Mouse (Mus musculus) neural tube, embryonic 10.5 days (tissue): ENCODE data around the gene Rft1.

Source experiments
- DNase-seq: peaks from one replicate; pipeline ENCODE4 v3.0.0-alpha.2; 2017; ENCODE audit warnings: low spot score; ENCODE audit errors: extremely low spot score

The Rft1 gene

GRCm38 (mm10) chr14:30630811-30631576 is 23.2 kb upstream of the Rft1 start:
- DNase-seq = no peak

- DNase-seq = no peak
Measured at GRCm38 (mm10) chr14:30631834-30632233, 22.3 kb upstream of the Rft1 start.

DNA sequence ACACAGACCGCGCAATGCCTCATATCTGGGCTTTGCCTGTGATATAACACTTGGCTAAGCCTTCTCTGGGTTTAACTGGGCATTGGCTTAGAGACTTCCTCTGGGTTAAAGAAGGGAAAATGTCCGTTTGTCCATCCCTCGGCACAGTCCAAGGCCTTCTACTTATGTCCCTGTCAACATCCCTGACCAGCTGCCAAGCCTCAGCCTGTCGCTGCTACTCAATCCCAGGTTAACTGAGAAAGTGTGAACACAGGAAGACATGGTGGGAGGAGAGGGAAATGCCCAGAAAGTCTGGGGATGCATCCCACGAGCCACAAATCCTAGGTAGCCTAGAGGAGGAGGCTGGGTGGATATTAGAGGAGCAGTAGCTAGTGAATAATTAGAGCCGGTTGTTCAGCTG is 20.5 kb upstream of the Rft1 start:
- no peak for DNase-seq

DNA sequence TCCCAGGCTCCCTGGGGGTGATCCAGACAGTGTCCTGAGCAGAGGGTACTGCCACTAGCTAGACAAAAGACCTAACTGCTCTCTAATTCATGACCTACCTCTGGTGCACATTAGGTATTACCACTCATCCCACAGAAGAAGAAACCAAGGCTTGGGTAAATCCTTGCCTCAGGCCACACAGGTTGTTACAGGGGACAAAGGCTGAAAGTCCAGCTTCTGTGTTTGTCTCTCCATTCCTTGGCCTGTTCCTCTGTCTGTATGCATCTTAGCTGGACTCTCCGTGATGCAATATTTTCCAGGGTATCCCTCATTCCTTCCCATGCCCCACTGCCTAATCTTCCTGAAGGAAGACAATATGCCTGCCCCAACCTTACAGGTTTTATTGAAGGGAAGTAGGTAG is 19.7 kb upstream of the Rft1 start:
- DNase-seq = no peak

DNA sequence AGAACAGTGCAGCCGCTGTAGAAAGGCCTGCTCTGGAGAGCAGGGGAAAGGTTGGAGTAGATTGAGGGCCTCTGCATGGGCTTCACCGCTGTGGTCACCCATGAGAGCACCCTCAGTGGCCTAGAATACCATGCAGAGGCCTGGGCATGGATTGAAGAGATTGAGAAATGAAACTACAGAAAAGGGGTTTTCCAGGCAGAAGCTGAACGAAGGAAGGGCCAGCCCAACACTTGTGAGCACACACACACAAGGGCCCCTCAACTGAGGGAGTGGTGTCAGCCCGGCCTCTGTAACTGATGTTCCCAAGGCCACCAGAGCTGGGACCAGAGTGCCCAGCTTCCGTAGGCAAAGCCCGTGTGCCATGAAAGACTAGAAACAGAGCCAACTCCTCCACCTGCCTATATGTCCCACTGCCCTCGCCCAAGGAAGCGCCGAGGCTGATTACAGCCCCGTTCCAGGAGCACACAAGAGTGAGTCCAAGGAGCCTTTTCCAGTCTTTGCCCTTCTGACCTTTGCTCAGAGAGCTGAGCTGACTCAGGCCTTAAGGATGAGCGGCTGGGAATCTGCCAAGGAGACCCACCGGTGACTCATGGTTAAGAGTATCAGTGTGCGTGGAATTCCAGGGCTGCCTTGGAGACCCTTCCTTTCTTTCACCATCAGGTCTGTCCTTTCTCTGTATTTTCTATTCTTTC is 18.8 kb upstream of the Rft1 start:
- DNase-seq = no peak

DNA sequence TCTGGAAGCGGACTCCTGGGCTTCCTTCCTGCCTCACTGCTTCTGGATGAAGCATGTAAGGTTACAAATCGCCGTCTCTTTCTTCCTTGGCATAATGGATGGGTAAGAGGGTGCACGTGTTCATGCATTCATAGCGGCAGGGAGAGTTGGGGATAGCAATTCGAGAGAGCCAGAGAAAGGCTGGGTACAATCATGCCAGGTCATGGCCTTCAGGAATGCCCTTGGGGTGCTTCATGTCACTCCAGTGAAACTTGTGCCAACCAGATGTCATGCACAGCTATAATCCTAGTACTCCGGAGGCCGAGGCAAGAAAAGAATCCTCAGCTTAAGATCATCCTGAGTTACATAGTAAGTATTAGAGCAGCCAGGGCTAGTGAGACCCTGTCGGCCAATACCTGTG is 17.7 kb upstream of the Rft1 start:
- DNase-seq = no peak

GRCm38 (mm10) chr14:30637087-30637486 is 17.1 kb upstream of the Rft1 start:
- DNase-seq = no peak

DNA sequence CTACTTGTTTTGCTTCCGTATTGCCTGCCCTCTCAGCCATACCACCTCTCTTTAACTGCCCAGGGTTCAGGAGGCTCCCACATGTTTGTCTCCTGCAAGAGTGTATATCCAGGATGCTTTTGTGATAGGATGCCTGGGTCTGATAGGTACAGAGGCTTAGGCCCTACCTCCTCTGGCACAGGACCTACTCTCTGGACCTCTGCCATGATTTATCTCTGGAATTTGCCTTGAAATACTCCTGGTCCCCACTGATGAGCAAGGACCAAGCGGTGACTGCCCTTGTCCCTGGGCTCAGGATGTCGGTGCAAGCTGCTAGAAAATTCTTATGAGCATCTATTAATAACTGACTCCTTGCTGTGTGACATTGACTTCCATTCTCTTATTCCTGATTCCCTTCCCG is 16.2 kb upstream of the Rft1 start:
- DNase-seq = no peak

GRCm38 (mm10) chr14:30638686-30639085 is 15.5 kb upstream of the Rft1 start:
- DNase-seq = no peak

- no peak for DNase-seq
Measured at GRCm38 (mm10) chr14:30641748-30642147, 12.4 kb upstream of the Rft1 start.

DNA sequence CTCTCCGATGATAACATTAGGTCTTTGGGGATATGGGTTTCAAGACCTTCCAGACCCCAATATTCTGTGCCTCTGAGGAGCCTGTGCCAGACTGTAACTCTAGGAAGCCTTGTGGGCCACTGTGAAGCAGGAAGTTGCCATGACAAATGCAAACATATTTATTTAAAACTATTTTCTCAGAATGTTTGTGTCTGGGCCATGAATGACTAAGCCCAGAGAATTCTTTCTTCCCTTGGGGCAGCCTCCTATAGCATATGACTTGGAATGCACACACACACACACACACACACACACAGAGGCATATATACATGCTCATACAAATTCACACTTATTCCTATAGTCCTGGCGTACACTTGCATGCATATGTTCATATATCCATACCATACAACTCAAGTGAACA is 10.1 kb upstream of the Rft1 start:
- no peak for DNase-seq

- DNase-seq = no peak
Measured at GRCm38 (mm10) chr14:30645066-30645465, 9.1 kb upstream of the Rft1 start.

- no peak for DNase-seq
Measured at GRCm38 (mm10) chr14:30646486-30646885, 7.7 kb upstream of the Rft1 start.

DNA sequence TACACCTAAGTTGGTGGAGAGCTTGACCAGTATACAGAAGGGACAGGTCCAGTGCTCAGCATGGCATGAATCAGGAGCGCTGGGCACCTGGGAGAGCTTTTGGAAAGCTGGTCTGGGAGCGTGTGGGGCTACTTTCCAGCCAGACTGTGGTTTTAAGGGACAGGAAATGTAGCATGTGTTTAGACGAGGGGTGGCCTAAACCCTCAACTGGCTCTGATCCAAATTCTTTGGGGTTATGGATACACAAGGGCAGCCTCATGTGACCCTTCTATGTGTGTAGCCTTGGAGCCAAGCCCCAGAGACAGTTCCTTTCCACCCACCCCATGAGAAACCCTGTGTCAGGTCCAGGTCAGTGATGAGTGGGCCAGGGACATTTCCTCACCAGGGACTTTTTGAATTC is 5.7 kb upstream of the Rft1 start:
- no peak for DNase-seq

GRCm38 (mm10) chr14:30649745-30650144 is 4.4 kb upstream of the Rft1 start:
- DNase-seq = no peak

- DNase-seq = no peak
Measured at GRCm38 (mm10) chr14:30650969-30651368, 3.2 kb upstream of the Rft1 start.

DNA sequence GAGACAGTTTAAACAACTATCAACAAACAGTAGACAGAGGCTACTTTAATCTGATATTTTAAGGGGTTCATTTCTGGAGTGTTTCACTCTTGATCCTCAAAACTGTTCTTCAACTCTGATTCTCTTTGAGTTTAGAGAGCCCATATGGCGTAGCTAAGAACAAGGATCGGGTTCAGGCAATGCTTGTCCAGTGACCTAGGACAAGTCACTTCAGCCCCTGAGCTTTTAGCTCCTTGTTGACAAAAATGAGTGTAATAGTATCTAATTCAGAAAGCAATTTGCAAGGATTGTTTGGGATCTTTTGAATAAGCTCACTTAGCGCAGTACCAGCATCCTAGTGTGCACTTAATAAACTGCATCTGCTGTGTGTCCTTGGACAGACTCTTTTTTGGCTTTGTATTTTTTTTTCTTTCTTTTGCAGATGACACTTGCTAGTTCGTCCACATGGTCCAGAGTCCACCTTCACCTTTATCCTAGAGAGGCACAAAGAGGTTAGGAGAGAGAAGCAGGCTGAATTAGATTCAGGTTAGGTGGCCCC is 600 bp downstream of the Rft1 start:
- DNase-seq = no peak

GRCm38 (mm10) chr14:30655531-30655930 is 1.4 kb downstream of the Rft1 start:
- no peak for DNase-seq

DNA sequence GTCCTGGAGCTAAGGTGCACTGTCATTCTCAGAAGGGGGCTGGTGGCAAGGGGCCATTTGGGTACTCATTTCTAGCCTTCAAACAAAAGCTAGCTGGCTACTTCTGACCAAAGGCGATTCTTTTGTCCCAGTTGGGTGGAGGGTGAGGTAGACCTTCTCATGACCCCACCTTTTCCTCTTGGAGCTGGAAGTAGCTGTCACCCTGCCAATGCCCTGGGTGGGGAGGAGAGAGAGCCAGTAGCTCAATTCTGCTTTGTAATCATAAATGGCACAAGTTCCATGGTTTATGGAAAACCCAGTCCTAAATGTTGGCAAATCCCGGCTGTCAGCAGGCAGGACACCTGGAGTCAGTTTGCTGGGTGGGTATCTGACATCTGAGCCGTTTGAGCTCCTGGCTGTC is 11.9 kb downstream of the Rft1 start:
- no peak for DNase-seq

DNA sequence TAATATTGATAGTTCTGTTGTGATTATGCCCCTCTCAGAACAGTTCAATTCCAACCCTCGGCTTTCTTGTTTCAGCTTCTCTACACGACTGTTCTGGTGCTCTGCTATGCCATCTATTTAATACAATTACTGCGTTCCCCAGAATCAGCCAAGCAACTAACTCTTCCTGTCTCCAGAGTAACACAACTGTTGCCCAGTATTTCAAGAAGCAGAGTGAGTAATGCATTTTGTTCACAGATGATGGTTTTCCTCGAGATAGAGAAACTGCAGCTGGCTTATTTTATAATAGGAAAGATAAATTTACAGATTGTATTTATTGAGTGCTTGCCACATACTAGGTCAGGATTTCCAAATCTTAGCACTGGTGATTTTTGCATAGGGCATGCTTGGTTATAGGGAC is 12.4 kb downstream of the Rft1 start:
- no peak for DNase-seq

- no peak for DNase-seq
Measured at GRCm38 (mm10) chr14:30670161-30670560, 16.0 kb downstream of the Rft1 start.

DNA sequence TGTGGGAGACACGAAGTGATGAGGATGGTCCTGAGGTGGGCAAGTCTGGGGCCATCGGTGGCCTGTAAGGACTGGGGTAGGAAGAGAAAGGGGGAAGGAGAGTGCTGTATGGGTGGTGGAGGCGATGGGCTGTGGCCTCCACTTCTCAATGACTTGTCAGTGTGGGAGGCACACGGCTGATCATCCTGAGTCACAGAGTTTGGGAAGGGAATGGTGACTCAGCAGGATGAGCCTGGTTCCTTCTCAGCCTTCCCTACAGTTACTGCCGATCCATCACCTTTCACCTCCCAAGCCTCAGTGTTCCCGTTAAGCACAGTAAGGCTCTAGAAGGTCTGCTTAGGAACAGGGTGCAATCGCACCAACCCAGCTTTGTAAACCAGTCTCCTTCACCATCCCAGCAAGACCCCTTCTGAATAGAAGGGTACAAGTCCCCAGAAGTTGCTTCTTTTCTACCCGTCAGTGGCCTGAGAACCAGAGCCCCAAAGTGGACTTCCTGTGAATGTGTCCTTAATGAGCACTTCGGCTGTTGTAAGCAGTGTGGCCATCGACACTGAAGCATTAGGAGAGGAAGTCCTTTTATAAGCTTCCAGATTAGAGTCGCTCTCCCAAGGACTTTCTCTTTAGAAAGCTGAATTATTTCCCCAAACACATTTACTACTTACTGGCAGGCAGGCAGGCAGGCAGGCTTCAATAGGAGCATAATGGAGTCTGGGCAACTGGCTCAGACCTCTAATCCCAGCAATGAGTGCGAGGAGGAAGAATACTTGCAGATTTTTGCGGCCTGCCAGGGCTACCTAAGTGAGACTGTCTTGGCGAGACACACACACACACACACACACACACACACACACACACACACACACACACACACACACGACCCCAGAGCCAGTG is 17.2 kb downstream of the Rft1 start:
- DNase-seq = no peak
